Mouse (Mus musculus): ENCODE measurements around the gene Frmd6. TPM values are rescaled to one million over a fixed set of nuclear protein-coding genes. Genes with fewer than 3 reads are reported as not detected.
A peak's percentile ranks its signal among the peaks of the same experiment; 100 is the strongest.

The Frmd6 gene
- total RNA-seq, 2 experiments from 2014 or later = 47.7 to 62.4 TPM

GRCm38 (mm10) chr12:70832216-70832998, 7.1 kb downstream of the Frmd6 start:
- TF ChIP-seq CTCF (IDR thresholded peaks at IDR 0.05) = no peak
- no peak overlapping the region for H3K27ac ChIP-seq
- DNase-seq (ENCODE audit: extremely low spot score in 1 of 2, low spot score in 2 of 2) = no peak
- intact Hi-C loops (cut with DNase I) = no loop called here
- H3K4me3 ChIP-seq = no peak overlapping the region

GRCm38 (mm10) chr12:70833050-70833449, 7.7 kb downstream of the Frmd6 start:
- intact Hi-C loops (cut with DNase I) = no loop called here
- no peak overlapping the region for H3K27ac ChIP-seq
- DNase-seq (ENCODE audit: extremely low spot score in 1 of 2, low spot score in 2 of 2) = no peak
- no peak overlapping the region for H3K4me3 ChIP-seq
- TF ChIP-seq CTCF (IDR thresholded peaks at IDR 0.05) = no peak

- no peak for DNase-seq (ENCODE audit: extremely low spot score in 1 of 2, low spot score in 2 of 2)
- H3K27ac ChIP-seq = no peak overlapping the region
- TF ChIP-seq CTCF (IDR thresholded peaks at IDR 0.05) = no peak
- no peak overlapping the region for H3K4me3 ChIP-seq
- intact Hi-C loops (cut with DNase I) = no loop called here
These were observed 8.7 kb downstream of the Frmd6 start for GRCm38 (mm10) chr12:70834043-70834442.

- intact Hi-C loops (cut with DNase I) = no loop called here
- TF ChIP-seq CTCF (IDR thresholded peaks at IDR 0.05) = no peak
- DNase-seq (ENCODE audit: extremely low spot score in 1 of 2, low spot score in 2 of 2) = no peak
- no peak overlapping the region for H3K4me3 ChIP-seq
- H3K27ac ChIP-seq = no peak overlapping the region
These were observed 9.7 kb downstream of the Frmd6 start for GRCm38 (mm10) chr12:70835004-70835403.

- peak overlapping the region; percentile 4; the same call in 1 of the 2 replicates for H3K27ac ChIP-seq
- no peak for TF ChIP-seq CTCF (IDR thresholded peaks at IDR 0.05)
- no peak overlapping the region for H3K4me3 ChIP-seq
- intact Hi-C loops (cut with DNase I) = no loop called here
- no peak for DNase-seq (ENCODE audit: extremely low spot score in 1 of 2, low spot score in 2 of 2)
These were observed 12.5 kb downstream of the Frmd6 start for GRCm38 (mm10) chr12:70837792-70838321.

GRCm38 (mm10) chr12:70845371-70845770, 20.1 kb downstream of the Frmd6 start:
- Histone ChIP-seq H3K27ac (no peak overlapping the region), H3K4me3 (no peak overlapping the region)
- TF ChIP-seq CTCF (IDR thresholded peaks at IDR 0.05) = no peak
- intact Hi-C loops (cut with DNase I) = no loop called here
- no peak for DNase-seq (ENCODE audit: extremely low spot score in 1 of 2, low spot score in 2 of 2)

- no peak for TF ChIP-seq CTCF (IDR thresholded peaks at IDR 0.05)
- no peak for DNase-seq (ENCODE audit: extremely low spot score in 1 of 2, low spot score in 2 of 2)
- no peak overlapping the region for H3K27ac ChIP-seq
- H3K4me3 ChIP-seq = no peak overlapping the region
- intact Hi-C loops (cut with DNase I) = no loop called here
These were observed 23.7 kb downstream of the Frmd6 start for GRCm38 (mm10) chr12:70849024-70849423.

- TF ChIP-seq CTCF (IDR thresholded peaks at IDR 0.05) = no peak
- intact Hi-C loops (cut with DNase I) = no loop called here
- Histone ChIP-seq H3K27ac (no peak overlapping the region), H3K4me3 (no peak overlapping the region)
- no peak for DNase-seq (ENCODE audit: extremely low spot score in 1 of 2, low spot score in 2 of 2)
These were observed 24.4 kb downstream of the Frmd6 start for GRCm38 (mm10) chr12:70849517-70850291.

- H3K27ac ChIP-seq = 0 out of 2 replicates have a peak overlapping the region, but pooled peaks have one; percentile 24
- TF ChIP-seq CTCF (IDR thresholded peaks at IDR 0.05) = no peak
- intact Hi-C loops (cut with DNase I) = no loop called here
These were observed 26.1 kb downstream of the Frmd6 start for GRCm38 (mm10) chr12:70851342-70851960.

GRCm38 (mm10) chr12:70853026-70853425, 27.7 kb downstream of the Frmd6 start:
- intact Hi-C loops (cut with DNase I) = no loop called here
- peak overlapping the region; percentile 58 for H3K27ac ChIP-seq

More at GRCm38 (mm10) chr12:70851342-70851960, 26.1 kb downstream of the Frmd6 start:
- DNase-seq (ENCODE audit: extremely low spot score in 1 of 2, low spot score in 2 of 2) = no peak
- no peak overlapping the region for H3K4me3 ChIP-seq

GRCm38 (mm10) chr12:70855678-70856077, 30.4 kb downstream of the Frmd6 start:
- intact Hi-C loops (cut with DNase I) = no loop called here
- no peak overlapping the region for H3K4me3 ChIP-seq
- no peak for DNase-seq (ENCODE audit: extremely low spot score in 1 of 2, low spot score in 2 of 2)
- no peak for TF ChIP-seq CTCF (IDR thresholded peaks at IDR 0.05)
- no peak overlapping the region for H3K27ac ChIP-seq

More at GRCm38 (mm10) chr12:70853026-70853425, 27.7 kb downstream of the Frmd6 start:
- no peak overlapping the region for H3K4me3 ChIP-seq
- no peak for TF ChIP-seq CTCF (IDR thresholded peaks at IDR 0.05)
- DNase-seq (ENCODE audit: extremely low spot score in 1 of 2, low spot score in 2 of 2) = peak; percentile 24 to 44

GRCm38 (mm10) chr12:70856776-70857175, 31.5 kb downstream of the Frmd6 start:
- no peak for DNase-seq (ENCODE audit: extremely low spot score in 1 of 2, low spot score in 2 of 2)
- intact Hi-C loops (cut with DNase I) = no loop called here
- no peak overlapping the region for H3K27ac ChIP-seq
- H3K4me3 ChIP-seq = no peak overlapping the region
- TF ChIP-seq CTCF (IDR thresholded peaks at IDR 0.05) = no peak

Data from left cerebral cortex, adult 2 months (tissue).